ENCODE assay signal across 8 mouse cellular contexts in the genomic region with DNA sequence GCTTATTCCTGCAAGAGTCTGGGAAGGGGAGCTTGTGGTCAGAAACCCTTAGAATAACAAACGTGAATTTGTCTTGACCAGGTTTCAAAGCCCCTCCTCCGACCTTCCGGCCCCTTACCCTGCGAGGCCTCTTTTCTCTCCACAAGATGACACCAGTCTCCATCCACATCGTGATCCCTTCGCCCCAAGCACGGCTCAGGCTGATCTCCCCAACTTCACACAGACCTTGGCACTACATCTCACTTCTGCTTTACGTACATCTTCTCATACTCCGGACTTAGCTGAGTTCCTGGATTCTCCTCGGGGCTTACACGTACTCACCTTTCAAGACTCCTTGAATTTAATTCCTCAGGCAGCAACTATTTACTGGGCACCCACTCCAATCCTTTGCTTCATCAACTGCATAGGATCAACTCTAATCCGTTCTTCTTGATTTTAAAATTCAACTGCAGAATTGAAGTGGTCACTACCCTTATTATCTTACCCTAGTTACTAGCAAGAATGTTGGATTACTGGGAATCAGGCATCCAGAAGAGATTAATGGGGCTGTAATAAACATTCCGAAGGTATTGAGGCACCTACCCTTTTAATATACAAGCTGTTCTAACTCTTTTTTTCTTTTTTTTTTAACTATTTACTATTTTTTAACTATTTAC. TPM values are rescaled to one million over a fixed set of nuclear protein-coding genes. Genes with fewer than 3 reads are reported as not detected.
DNase-seq lines count a peak whose midpoint lies in the region; ATAC-seq and TF ChIP-seq lines count a peak whose summit lies in the region.

No protein-coding gene starts in this region.

- no peak; the same call in 1 of the 2 replicates for TF ChIP-seq POLR2A in embryonic fibroblast, embryonic 13.5 days (IDR thresholded peaks at IDR 0.05; ENCODE audit: low read depth, low read length)
- no peak for TF ChIP-seq POLR2A in limb, embryonic 14.5 days (IDR thresholded peaks at IDR 0.05; ENCODE audit: borderline replicate concordance, extremely low read depth, insufficient read depth, insufficient read length)

- H3K4me1 ChIP-seq in lung, embryonic 15.5 days: peaks cover 34% of the 10 kb centered on the region
- H3K4me1 ChIP-seq in embryonic fibroblast, embryonic 13.5 days (ENCODE audit: control insufficient read depth, insufficient read depth, low read length): peaks cover 7% of the 10 kb centered on the region; the same call in 1 of the 2 replicates
- H3K4me1 ChIP-seq in limb, embryonic 14.5 days (ENCODE audit: control insufficient read depth, insufficient read depth, low read length): peaks cover 28% of the 10 kb centered on the region

- peak overlapping the region; percentile 71 for H3K4me2 ChIP-seq in lung, embryonic 15.5 days
- peak overlapping the region; percentile 68 for H3K4me2 ChIP-seq in limb, embryonic 14.5 days (replicated peaks; ENCODE audit: low read depth, low read length, severe bottlenecking)

- H3K4me3 ChIP-seq in lung, embryonic 15.5 days: peak overlapping the region; percentile 76
- peak overlapping the region; percentile 80 for H3K4me3 ChIP-seq in embryonic fibroblast, embryonic 13.5 days (ENCODE audit: insufficient read depth, low read length)
- H3K4me3 ChIP-seq in limb, embryonic 14.5 days (replicated peaks; ENCODE audit: low read length): peak overlapping the region; percentile 90

- peak overlapping the region; percentile 94 for H3K27ac ChIP-seq in lung, embryonic 15.5 days
- peak overlapping the region; percentile 87 for H3K27ac ChIP-seq in embryonic fibroblast, embryonic 13.5 days (ENCODE audit: insufficient read depth, low read length)
- peak overlapping the region; percentile 90 for H3K27ac ChIP-seq in limb, embryonic 14.5 days (replicated peaks; ENCODE audit: low read depth, low read length)

- TF ChIP-seq CTCF in embryonic fibroblast, embryonic 13.5 days (IDR thresholded peaks at IDR 0.05; ENCODE audit: borderline replicate concordance, insufficient read depth, low read length): no peak

- no peaks in the 10 kb centered on the region for H3K9me3 ChIP-seq in lung, embryonic 15.5 days
- no peaks in the 10 kb centered on the region for H3K9me3 ChIP-seq in limb, embryonic 14.5 days (ENCODE audit: control insufficient read depth, low read length)

- 5% methylated on average over 13 of the region's 13 CpGs for WGBS in lung, embryonic 15.5 days
- WGBS in limb, embryonic 14.5 days: 4% methylated on average over 13 of the region's 13 CpGs

- ATAC-seq in lung, embryonic 15.5 days (ENCODE audit: borderline replicate concordance, extremely low read depth, low FRiP score, low TSS enrichment): peak; percentile 12; the same call in 1 of the 2 replicates
- ATAC-seq in limb, embryonic 14.5 days (ENCODE audit: low FRiP score, low read depth): 0 out of 2 replicates have a peak, but pooled peaks have one; percentile 6

- peak overlapping the region; percentile 85 for H3K9ac ChIP-seq in lung, embryonic 15.5 days
- peak overlapping the region; percentile 91 for H3K9ac ChIP-seq in limb, embryonic 14.5 days (ENCODE audit: low read depth, low read length, severe bottlenecking)

- no peaks in the 10 kb centered on the region for H3K27me3 ChIP-seq in lung, embryonic 15.5 days
- no peaks in the 10 kb centered on the region for H3K27me3 ChIP-seq in limb, embryonic 14.5 days (ENCODE audit: control insufficient read depth, insufficient read depth, low read length)
- H3K27me3 ChIP-seq in splenic B cell, adult 2 months (ENCODE audit: control insufficient read depth, insufficient read depth, low read length, poor library complexity, severe bottlenecking): no peaks in the 10 kb centered on the region

- DNase-seq in lung, postnatal 25 days (ENCODE audit: low spot score): no peak
- no peak for DNase-seq in limb, embryonic 14.5 days (ENCODE audit: low spot score)
- peak; percentile 51 for DNase-seq in splenic B cell, adult 2 months (ENCODE audit: low read depth, low spot score)
- DNase-seq in embryo, embryonic 10 days (ENCODE audit: low spot score): no peak
- DNase-seq in cerebellum, postnatal 25 days: no peak
- no peak for DNase-seq in layer of hippocampus, adult 8-10 months (ENCODE audit: low spot score in 2 of 2)

- H3K36me3 ChIP-seq in lung, embryonic 15.5 days: peaks cover 25% of the 10 kb centered on the region
- H3K36me3 ChIP-seq in limb, embryonic 14.5 days (ENCODE audit: control insufficient read depth, insufficient read depth, low read length): peaks cover 32% of the 10 kb centered on the region
- peaks cover 10% of the 10 kb centered on the region for H3K36me3 ChIP-seq in splenic B cell, adult 2 months (ENCODE audit: control insufficient read depth, insufficient read depth, low read length, poor library complexity, severe bottlenecking)

RNA-seq across cellular contexts. Expression of a gene that starts 9.0 kb away (rescaled TPM):
- polyA plus RNA-seq in lung, embryonic 15.5 days (2015; fragmentation: Nextera tagmentation; extraction: Ambion mirVana): 87.1 and 89.7 TPM in 2 replicates
- polyA plus RNA-seq in embryonic fibroblast, embryonic 13.5 days (2011; ENCODE audit: insufficient read length, low read depth, missing spikeins): 203 and 309 TPM in 2 replicates
- polyA plus RNA-seq in limb, embryonic 14.5 days (2012; rRNA removed): 111 and 123 TPM in 2 replicates
- polyA plus RNA-seq in limb, embryonic 14.5 days (2014; fragmentation: Nextera tagmentation; extraction: Ambion mirVana): 101 and 109 TPM in 2 replicates
- 100 to 1,000 TPM; 157 to 169 (median 162) TPM for total RNA-seq in layer of hippocampus, adult 8-10 months (2022)

RNA-seq across cellular contexts. Expression of a gene that starts 21.5 kb away (rescaled TPM):
- 85.6 and 86.3 TPM in 2 replicates for polyA plus RNA-seq in lung, embryonic 15.5 days (2015; fragmentation: Nextera tagmentation; extraction: Ambion mirVana)
- 46.5 and 52.3 TPM in 2 replicates for polyA plus RNA-seq in embryonic fibroblast, embryonic 13.5 days (2011; ENCODE audit: insufficient read length, low read depth, missing spikeins)
- 66.4 and 66.6 TPM in 2 replicates for polyA plus RNA-seq in limb, embryonic 14.5 days (2012; rRNA removed)
- polyA plus RNA-seq in limb, embryonic 14.5 days (2014; fragmentation: Nextera tagmentation; extraction: Ambion mirVana): 85.5 and 87.2 TPM in 2 replicates
- 10 to 100 TPM; 44.0 to 45.3 (median 44.3) TPM for total RNA-seq in layer of hippocampus, adult 8-10 months (2022)

RNA-seq across cellular contexts. Expression of a gene that starts 26.4 kb away (rescaled TPM):
- polyA plus RNA-seq in lung, embryonic 15.5 days (2015; fragmentation: Nextera tagmentation; extraction: Ambion mirVana): 2.0 and 2.1 TPM in 2 replicates
- polyA plus RNA-seq in embryonic fibroblast, embryonic 13.5 days (2011; ENCODE audit: insufficient read length, low read depth, missing spikeins): not detected in 2 replicates
- polyA plus RNA-seq in limb, embryonic 14.5 days (2012; rRNA removed): 1.6 and 3.2 TPM in 2 replicates
- polyA plus RNA-seq in limb, embryonic 14.5 days (2014; fragmentation: Nextera tagmentation; extraction: Ambion mirVana): 1.6 and 2.1 TPM in 2 replicates
- 1 to 10 TPM in 3 of 4 experiments, not detected in 1; 2.0 to 3.3 (median 2.4) TPM for total RNA-seq in layer of hippocampus, adult 8-10 months (2022)

RNA-seq across cellular contexts. Expression of a gene that starts 27.1 kb away (rescaled TPM):
- 142 and 153 TPM in 2 replicates for polyA plus RNA-seq in lung, embryonic 15.5 days (2015; fragmentation: Nextera tagmentation; extraction: Ambion mirVana)
- polyA plus RNA-seq in embryonic fibroblast, embryonic 13.5 days (2011; ENCODE audit: insufficient read length, low read depth, missing spikeins): 97.6 and 114 TPM in 2 replicates
- 188 and 197 TPM in 2 replicates for polyA plus RNA-seq in limb, embryonic 14.5 days (2012; rRNA removed)
- 161 and 174 TPM in 2 replicates for polyA plus RNA-seq in limb, embryonic 14.5 days (2014; fragmentation: Nextera tagmentation; extraction: Ambion mirVana)
- 10 to 100 TPM; 65.3 to 91.2 (median 76.1) TPM for total RNA-seq in layer of hippocampus, adult 8-10 months (2022)

RNA-seq across cellular contexts. Expression of a gene that starts 42.7 kb away (rescaled TPM):
- 184 and 198 TPM in 2 replicates for polyA plus RNA-seq in lung, embryonic 15.5 days (2015; fragmentation: Nextera tagmentation; extraction: Ambion mirVana)
- polyA plus RNA-seq in embryonic fibroblast, embryonic 13.5 days (2011; ENCODE audit: insufficient read length, low read depth, missing spikeins): 172 and 183 TPM in 2 replicates
- 263 and 265 TPM in 2 replicates for polyA plus RNA-seq in limb, embryonic 14.5 days (2012; rRNA removed)
- polyA plus RNA-seq in limb, embryonic 14.5 days (2014; fragmentation: Nextera tagmentation; extraction: Ambion mirVana): 168 and 187 TPM in 2 replicates
- 100 to 1,000 TPM in 2 of 4 experiments, 10 to 100 TPM in 2; 80.5 to 120 (median 102) TPM for total RNA-seq in layer of hippocampus, adult 8-10 months (2022)
